Mouse (Mus musculus) intestine, embryonic 16.5 days (tissue): Measurements from ENCODE around the gene Plekhj1. TPM values are rescaled to one million over a fixed set of nuclear protein-coding genes. Genes with fewer than 3 reads are reported as not detected.

Source experiments
- ATAC-seq: fragments of 200-750 bp; cut with Nextera tagmentation; 2 replicates; pipeline ENCODE4 v1.8.0; 2017; ENCODE audit warnings: moderate TSS enrichment, moderate library complexity
- H3K27ac ChIP-seq: fragments of 300-500 bp; sonication (generic); 2 replicates; pipeline ENCODE4 v1.5.1; 2014; ENCODE audit warnings: mild to moderate bottlenecking, low read length
- H3K27me3 ChIP-seq: fragments of 300-500 bp; sonication (generic); replicated peaks from 2 replicates; pipeline ENCODE4 v1.6.1; 2014; ENCODE audit warnings: low read length, control low read depth, mixed read lengths; ENCODE audit not compliant: control insufficient read depth, insufficient read depth
- H3K36me3 ChIP-seq: fragments of 300-500 bp; sonication (generic); 2 replicates; pipeline ENCODE4 v1.6.1; 2014; ENCODE audit warnings: low read length, control low read depth; ENCODE audit not compliant: control insufficient read depth, insufficient read depth
- H3K4me1 ChIP-seq: fragments of 300-500 bp; sonication (generic); 2 replicates; pipeline ENCODE4 v1.6.1; 2014; ENCODE audit warnings: low read length, control low read depth, mixed read lengths; ENCODE audit not compliant: control insufficient read depth, insufficient read depth
- H3K4me2 ChIP-seq: fragments of 300-500 bp; sonication (generic); 2 replicates; pipeline ENCODE4 v1.6.1; 2014; ENCODE audit warnings: low read depth, low read length, control low read depth
- H3K4me3 ChIP-seq: fragments of 300-500 bp; sonication (generic); 2 replicates; pipeline ENCODE4 v1.5.1; 2014; ENCODE audit warnings: mild to moderate bottlenecking, low read length
- H3K9ac ChIP-seq: fragments of 300-500 bp; sonication (generic); 2 replicates; pipeline ENCODE4 v1.6.1; 2014; ENCODE audit warnings: low read depth, low read length
- H3K9me3 ChIP-seq: fragments of 300-500 bp; sonication (generic); 2 replicates; pipeline ENCODE4 v1.6.1; 2016; ENCODE audit warnings: low read length, control low read depth; ENCODE audit not compliant: control insufficient read depth
- WGBS: fragments of 180-500 bp; shearing (Covaris S2); extraction: QIAGEN DNeasy Blood & Tissue Kit; methylation state at CpG from one replicate; pipeline ENCODE4 v1.1.7; 2014; 5-methylcytosine and 5-hydroxymethylcytosine counted together
- polyA plus RNA-seq: library from polyadenylated mRNA; unstranded; fragments of >200 nt; fragmentation: Nextera tagmentation; extraction: Ambion mirVana; gene quantifications from 2 replicates; pipeline ENCODE4 v1.2.1, GENCODE M21; 2015

Plekhj1 gene
- polyA plus RNA-seq, 1 experiment from 2014 or later, result 135 TPM

DNA sequence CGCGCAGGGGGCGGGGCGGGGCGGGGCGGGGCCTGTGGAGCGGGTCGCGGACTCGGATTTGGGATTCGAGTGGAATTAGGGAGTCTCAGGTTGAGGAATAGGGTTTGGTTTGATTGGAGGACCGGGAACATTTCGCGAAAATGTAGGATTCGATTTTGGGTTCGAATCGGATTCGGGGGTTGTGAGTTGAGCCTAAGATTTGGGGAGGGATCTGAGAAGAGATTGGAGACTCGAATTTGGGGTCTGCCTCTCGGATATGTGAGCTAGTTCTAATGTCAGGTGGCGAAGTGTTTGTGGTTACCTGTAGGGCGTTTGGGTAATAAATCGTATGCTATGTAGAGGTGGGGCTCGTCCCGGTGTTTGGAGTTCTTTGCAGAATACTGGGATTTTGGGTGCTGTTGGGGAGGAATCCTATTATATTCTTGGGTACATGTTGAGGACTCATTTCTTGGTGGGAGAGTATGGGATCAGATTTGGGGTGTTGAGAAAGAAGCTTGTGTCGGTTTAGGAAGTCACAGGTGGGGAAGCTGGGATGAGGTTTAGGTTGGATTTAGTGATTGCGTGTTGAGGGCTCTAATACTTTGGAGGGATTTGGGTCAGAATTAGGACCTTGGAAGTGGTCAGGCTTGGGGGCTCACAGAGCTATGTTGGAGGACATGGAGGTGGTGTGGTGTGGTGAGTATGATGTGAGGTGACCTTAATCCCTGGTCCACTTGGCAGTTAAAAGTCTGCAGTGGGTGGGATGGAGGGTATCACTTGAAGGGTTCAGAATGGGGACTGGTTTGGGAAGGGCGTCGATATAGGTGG is 28.8 kb upstream of the Plekhj1 start:
- 6% methylated on average over 28 of the region's 29 CpGs for WGBS
- Histone ChIP-seq H3K9ac (peak overlapping the region; percentile 94), H3K9me3 (no peaks in the 10 kb centered on the region), H3K4me3 (peak overlapping the region; percentile 73), H3K27me3 (no peaks in the 10 kb centered on the region), H3K36me3 (peaks cover 4% of the 10 kb centered on the region; the same call in 1 of the 2 replicates), H3K4me1 (peaks cover 26% of the 10 kb centered on the region), H3K27ac (peak overlapping the region; percentile 91), H3K4me2 (peak overlapping the region; percentile 93)
- no peak for ATAC-seq

DNA sequence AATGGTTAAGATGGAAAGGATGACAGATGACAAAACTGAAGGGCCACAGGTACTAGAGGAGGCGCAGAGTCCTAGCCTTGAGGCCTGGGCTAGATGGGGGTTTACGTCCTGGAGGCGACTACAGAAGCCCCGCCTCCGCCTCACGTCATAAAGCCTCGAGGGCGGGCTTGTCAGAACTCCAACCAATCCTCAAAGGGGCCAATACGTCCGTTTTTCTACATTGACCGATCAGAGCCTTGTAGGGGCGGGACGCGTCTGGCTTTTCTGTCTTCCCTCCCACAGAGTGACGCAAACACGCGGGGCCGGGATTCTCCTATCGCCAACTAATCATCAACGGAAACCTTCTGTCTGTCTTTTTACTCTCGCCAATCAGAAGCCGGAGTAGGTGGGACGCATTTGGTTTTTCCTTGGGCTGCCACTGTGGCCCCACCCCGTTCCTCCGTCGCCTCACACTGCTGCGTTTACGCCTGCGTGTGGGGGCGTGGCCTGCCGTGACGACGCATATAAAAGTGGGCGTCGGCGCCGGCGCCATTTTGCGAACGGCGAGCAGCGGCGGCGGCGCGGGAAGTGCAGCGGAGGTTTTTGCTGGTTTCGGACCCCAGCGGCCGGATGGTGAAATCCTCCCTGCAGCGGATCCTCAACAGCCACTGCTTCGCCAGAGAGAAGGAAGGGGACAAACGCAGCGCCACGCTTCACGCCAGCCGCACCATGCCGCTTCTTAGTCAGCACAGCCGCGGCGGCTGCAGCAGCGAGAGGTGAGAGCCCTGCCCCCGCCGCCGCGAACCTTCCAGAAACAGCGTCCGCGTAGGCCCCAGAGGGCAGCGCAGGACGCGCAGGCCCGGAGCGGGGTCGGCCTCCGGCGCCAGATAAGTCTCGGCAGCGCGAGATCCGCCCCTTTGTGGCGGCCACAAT is 28.0 kb upstream of the Plekhj1 start, which contains the start of gene Oaz1:
Oaz1 (plus strand) TSS at position 506 of the 912 bp plus-strand sequence.
- peak within 1 kb of the TSS; percentile 73 for H3K4me3 ChIP-seq
- H3K9me3 ChIP-seq, result no peaks in the 10 kb centered on the region
- peaks cover 4% of the 10 kb centered on the region; the same call in 1 of the 2 replicates for H3K36me3 ChIP-seq
- peak within 1 kb of the TSS; percentile 91 for H3K27ac ChIP-seq
- peak; percentile 98 for ATAC-seq
- H3K27me3 ChIP-seq, result no peaks in the 10 kb centered on the region
- peaks cover 26% of the 10 kb centered on the region for H3K4me1 ChIP-seq
- peak within 1 kb of the TSS; percentile 94 for H3K9ac ChIP-seq
- peak within 1 kb of the TSS; percentile 93 for H3K4me2 ChIP-seq
- under 1% methylated on average over 78 of the region's 82 CpGs for WGBS

GRCm38 (mm10) chr10:80824827-80825226 is 26.4 kb upstream of the Plekhj1 start:
- Histone ChIP-seq H3K9me3 (no peaks in the 10 kb centered on the region), H3K4me1 (peaks cover 13% of the 10 kb centered on the region), H3K27me3 (no peaks in the 10 kb centered on the region), H3K9ac (no peak overlapping the region), H3K4me3 (no peak overlapping the region), H3K36me3 (no peaks in the 10 kb centered on the region; the same call in 1 of the 2 replicates), H3K4me2 (no peak overlapping the region), H3K27ac (no peak overlapping the region)
- 63% methylated on average over 2 of the region's 2 CpGs for WGBS
- ATAC-seq, result no peak

GRCm38 (mm10) chr10:80823847-80824643 is 25.6 kb upstream of the Plekhj1 start:
- no peak overlapping the region for H3K4me2 ChIP-seq
- peaks cover 7% of the 10 kb centered on the region for H3K4me1 ChIP-seq
- ATAC-seq, result no peak
- no peaks in the 10 kb centered on the region; the same call in 1 of the 2 replicates for H3K36me3 ChIP-seq
- H3K27ac ChIP-seq, result no peak overlapping the region
- H3K9me3 ChIP-seq, result no peaks in the 10 kb centered on the region
- H3K4me3 ChIP-seq, result no peak overlapping the region
- H3K9ac ChIP-seq, result no peak overlapping the region
- H3K27me3 ChIP-seq, result no peaks in the 10 kb centered on the region
- 63% methylated on average over 8 of the region's 8 CpGs for WGBS

DNA sequence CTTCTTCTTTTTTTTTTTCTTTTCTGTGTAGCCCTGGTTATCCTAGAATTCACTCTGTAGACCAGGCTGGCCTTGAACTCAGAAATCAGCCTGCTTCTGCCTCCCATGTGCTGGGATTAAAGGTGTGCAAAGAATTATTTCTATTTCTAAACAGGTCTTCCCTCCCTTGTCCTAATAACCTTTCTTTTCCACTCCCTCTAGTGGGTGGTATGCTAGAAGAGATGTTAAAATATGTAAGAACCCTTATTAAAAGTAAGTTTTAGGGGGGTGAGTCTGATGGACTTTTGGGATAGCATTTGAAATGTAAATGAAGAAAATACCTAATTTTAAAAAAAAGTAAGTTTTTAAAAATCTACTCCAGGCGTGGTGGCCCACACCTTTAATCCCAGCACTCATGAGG is 24.9 kb upstream of the Plekhj1 start:
- H3K36me3 ChIP-seq, result no peaks in the 10 kb centered on the region; the same call in 1 of the 2 replicates
- H3K4me1 ChIP-seq, result peaks cover 7% of the 10 kb centered on the region; the same call in 1 of the 2 replicates
- H3K9ac ChIP-seq, result no peak overlapping the region
- H3K4me3 ChIP-seq, result no peak overlapping the region
- no peaks in the 10 kb centered on the region for H3K27me3 ChIP-seq
- no peak for ATAC-seq
- WGBS, result 73% methylated on average over 1 of the region's 1 CpGs
- H3K27ac ChIP-seq, result no peak overlapping the region
- no peaks in the 10 kb centered on the region for H3K9me3 ChIP-seq
- no peak overlapping the region for H3K4me2 ChIP-seq

- Histone ChIP-seq H3K36me3 (no peaks in the 10 kb centered on the region), H3K4me1 (no peaks in the 10 kb centered on the region), H3K4me3 (no peak overlapping the region), H3K27ac (no peak overlapping the region), H3K27me3 (no peaks in the 10 kb centered on the region), H3K9me3 (no peaks in the 10 kb centered on the region), H3K9ac (no peak overlapping the region), H3K4me2 (no peak overlapping the region)
- WGBS, result 93% methylated on average over 5 of the region's 5 CpGs
- no peak for ATAC-seq
These were observed 24.1 kb upstream of the Plekhj1 start for GRCm38 (mm10) chr10:80822528-80822927.

GRCm38 (mm10) chr10:80821991-80822390 is 23.6 kb upstream of the Plekhj1 start:
- H3K9me3 ChIP-seq, result no peaks in the 10 kb centered on the region
- H3K4me1 ChIP-seq, result no peaks in the 10 kb centered on the region
- H3K9ac ChIP-seq, result no peak overlapping the region
- no peak overlapping the region for H3K4me2 ChIP-seq
- no peaks in the 10 kb centered on the region for H3K36me3 ChIP-seq
- no peaks in the 10 kb centered on the region for H3K27me3 ChIP-seq
- no peak overlapping the region for H3K27ac ChIP-seq
- no peak for ATAC-seq
- H3K4me3 ChIP-seq, result no peak overlapping the region
- WGBS, result 45% methylated on average over 2 of the region's 2 CpGs

GRCm38 (mm10) chr10:80819406-80819805 is 21.0 kb upstream of the Plekhj1 start:
- no peak for ATAC-seq
- WGBS, result 27% methylated on average over 3 of the region's 3 CpGs
- H3K36me3 ChIP-seq, result no peaks in the 10 kb centered on the region

More at GRCm38 (mm10) chr10:80819406-80819805, 21.0 kb upstream of the Plekhj1 start:
- H3K4me1 ChIP-seq, result no peaks in the 10 kb centered on the region
- no peak overlapping the region for H3K4me2 ChIP-seq
- H3K27ac ChIP-seq, result no peak overlapping the region
- no peak overlapping the region for H3K4me3 ChIP-seq
- H3K9me3 ChIP-seq, result no peaks in the 10 kb centered on the region
- no peak overlapping the region for H3K9ac ChIP-seq
- H3K27me3 ChIP-seq, result no peaks in the 10 kb centered on the region
